Mouse (Mus musculus) heart, embryonic 15.5 days (tissue): ENCODE measurements around the gene Fntb. TPM values are rescaled to one million over a fixed set of nuclear protein-coding genes. Genes with fewer than 3 reads are reported as not detected.

Source experiments
- ATAC-seq: fragments of 200-750 bp; cut with Nextera tagmentation; replicated peaks from 2 replicates; pipeline ENCODE4 v1.8.0; 2017; ENCODE audit warnings: low read depth, moderate TSS enrichment; ENCODE audit not compliant: insufficient number of reproducible peaks, insufficient read depth, low FRiP score
- H3K27ac ChIP-seq: fragments of 300-500 bp; sonication (generic); 2 replicates; pipeline ENCODE4 v1.5.1; 2015; ENCODE audit warnings: mild to moderate bottlenecking, inconsistent platforms
- H3K27me3 ChIP-seq: fragments of 300-500 bp; sonication (generic); 2 replicates; pipeline ENCODE4 v1.6.1; 2015; ENCODE audit warnings: inconsistent platforms
- H3K36me3 ChIP-seq: fragments of 300-500 bp; sonication (generic); 2 replicates; pipeline ENCODE4 v1.6.1; 2015; ENCODE audit warnings: mild to moderate bottlenecking, inconsistent platforms
- H3K4me1 ChIP-seq: fragments of 300-500 bp; sonication (generic); replicated peaks from 2 replicates; pipeline ENCODE4 v1.6.1; 2015; ENCODE audit warnings: inconsistent platforms
- H3K4me2 ChIP-seq: fragments of 300-500 bp; sonication (generic); 2 replicates; pipeline ENCODE4 v1.6.1; 2015; ENCODE audit warnings: inconsistent platforms, mild to moderate bottlenecking, moderate library complexity
- H3K4me3 ChIP-seq: fragments of 300-500 bp; sonication (generic); 2 replicates; pipeline ENCODE4 v1.5.1; 2015; ENCODE audit warnings: mild to moderate bottlenecking, inconsistent platforms
- H3K9ac ChIP-seq: fragments of 300-500 bp; sonication (generic); 2 replicates; pipeline ENCODE4 v1.6.1; 2015; ENCODE audit warnings: mild to moderate bottlenecking, inconsistent platforms
- H3K9me3 ChIP-seq: fragments of 300-500 bp; sonication (generic); replicated peaks from 2 replicates; pipeline ENCODE4 v1.6.1; 2016; ENCODE audit warnings: inconsistent platforms
- WGBS: fragments of 180-500 bp; shearing (Covaris S2); methylation state at CpG from one replicate; pipeline ENCODE4 v1.1.7; 2015; ENCODE audit warnings: mixed read lengths; 5-methylcytosine and 5-hydroxymethylcytosine counted together
- polyA plus RNA-seq: library from polyadenylated mRNA; unstranded; fragments of >200 nt; fragmentation: Nextera tagmentation; extraction: Ambion mirVana; gene quantifications from 2 replicates; pipeline ENCODE4 v1.2.1, GENCODE M21; 2015

Gene Fntb
- polyA plus RNA-seq, 1 experiment from 2014 or later: 20.8 TPM

DNA sequence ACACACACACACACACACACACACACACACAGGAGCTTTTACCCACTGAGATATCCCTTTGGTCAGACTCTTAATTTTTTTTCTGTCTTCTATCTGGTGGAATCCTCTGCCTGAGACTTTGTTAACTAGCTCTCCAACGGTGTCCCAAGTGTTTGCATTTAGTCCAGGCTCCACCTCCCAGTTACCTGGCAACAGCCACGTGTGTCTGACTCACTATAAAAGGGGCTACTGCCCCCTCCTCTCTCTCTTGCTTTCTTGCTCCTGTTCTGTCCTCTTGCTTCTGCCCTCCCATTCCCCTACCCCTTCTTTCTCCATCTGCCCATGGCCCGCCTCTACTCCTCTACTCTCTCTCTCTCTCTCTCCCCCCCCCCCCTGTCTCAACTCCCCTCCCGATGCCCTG lies 200.5 kb downstream of the Fntb start:
- no peak overlapping the region for H3K9ac ChIP-seq
- no peak overlapping the region for H3K4me3 ChIP-seq
- peaks cover 10% of the 10 kb centered on the region for H3K4me1 ChIP-seq
- 9% methylated on average over 3 of the region's 4 CpGs for WGBS
- H3K4me2 ChIP-seq: no peak overlapping the region
- ATAC-seq: no peak
- no peaks in the 10 kb centered on the region for H3K9me3 ChIP-seq
- no peaks in the 10 kb centered on the region for H3K27me3 ChIP-seq
- H3K27ac ChIP-seq: no peak overlapping the region
- H3K36me3 ChIP-seq: no peaks in the 10 kb centered on the region

Other genes with a start within 250 kb of the Fntb start
- gene Plekhg3, start 234.7 kb upstream of the Fntb start, polyA plus RNA-seq: 7.1 and 11.1 TPM in 2 replicates
- 5.7 and 6.6 TPM in 2 replicates for gene Sptb, start 55.0 kb upstream of the Fntb start, polyA plus RNA-seq
- gene Churc1, start 51 bp upstream of the Fntb start, polyA plus RNA-seq: 173 and 183 TPM in 2 replicates
- gene Gpx2, start 30.0 kb downstream of the Fntb start, polyA plus RNA-seq: 0.69 and 1.7 TPM in 2 replicates
- gene Rab15, start 57.3 kb downstream of the Fntb start, polyA plus RNA-seq: 3.5 and 12.0 TPM in 2 replicates
- 8.4 and 9.1 TPM in 2 replicates for gene Max, start 196.6 kb downstream of the Fntb start, polyA plus RNA-seq